Mouse (Mus musculus): Measurements from ENCODE around the gene Tsen54. TPM values are rescaled to one million over a fixed set of nuclear protein-coding genes. Genes with fewer than 3 reads are reported as not detected.
A peak's percentile ranks its signal among the peaks of the same experiment; 100 is the strongest.

Tsen54 gene
- polyA plus RNA-seq, 1 experiment from 2014 or later = 38.1 TPM

GRCm38 (mm10) chr11:115808696-115809310, 5.7 kb upstream of the Tsen54 start:
- no peak for DNase-seq (ENCODE audit: low spot score)
- Histone ChIP-seq H3K4me1 (replicated peaks) (peaks cover 71% of the 10 kb centered on the region), H3K9me3 (no peaks in the 10 kb centered on the region), H3K4me3 (peak overlapping the region; percentile 24; the same call in 1 of the 2 replicates), H3K27ac (peak overlapping the region; percentile 78), H3K36me3 (peaks cover 84% of the 10 kb centered on the region), H3K27me3 (ENCODE audit: insufficient read depth, poor library complexity, severe bottlenecking) (no peaks in the 10 kb centered on the region)
- 76% methylated on average over 10 of the region's 10 CpGs for WGBS

DNA sequence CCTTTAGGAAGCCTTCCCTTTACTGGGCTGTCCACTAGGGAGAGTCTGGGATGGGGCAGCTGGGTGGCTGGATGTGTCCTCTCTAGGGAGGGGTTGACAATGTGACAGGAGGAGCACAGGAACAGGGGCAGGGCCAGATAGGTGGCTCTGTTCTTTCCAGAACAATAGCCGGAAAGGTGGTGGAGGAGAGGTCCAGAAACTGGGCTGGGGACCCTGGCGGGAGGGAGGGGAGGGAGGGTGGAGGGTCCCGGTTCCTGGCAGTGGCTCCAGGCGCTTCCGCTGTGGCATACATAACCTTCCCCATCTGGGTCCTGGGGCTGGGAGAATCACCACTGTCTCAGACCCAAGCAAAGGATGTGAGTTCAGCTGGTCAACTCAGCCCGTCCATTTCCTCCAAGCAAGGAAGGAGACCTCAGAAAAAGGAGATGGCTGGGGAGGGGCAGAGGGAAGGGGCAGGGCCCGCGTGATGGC, 5.2 kb upstream of the Tsen54 start:
- Histone ChIP-seq H3K4me3 (peak overlapping the region; percentile 24; the same call in 1 of the 2 replicates), H3K9me3 (no peaks in the 10 kb centered on the region), H3K27me3 (ENCODE audit: insufficient read depth, poor library complexity, severe bottlenecking) (no peaks in the 10 kb centered on the region), H3K27ac (peak overlapping the region; percentile 78), H3K36me3 (peaks cover 78% of the 10 kb centered on the region), H3K4me1 (replicated peaks) (peaks cover 74% of the 10 kb centered on the region)
- WGBS = 61% methylated on average over 8 of the region's 8 CpGs
- DNase-seq (ENCODE audit: low spot score) = no peak

DNA sequence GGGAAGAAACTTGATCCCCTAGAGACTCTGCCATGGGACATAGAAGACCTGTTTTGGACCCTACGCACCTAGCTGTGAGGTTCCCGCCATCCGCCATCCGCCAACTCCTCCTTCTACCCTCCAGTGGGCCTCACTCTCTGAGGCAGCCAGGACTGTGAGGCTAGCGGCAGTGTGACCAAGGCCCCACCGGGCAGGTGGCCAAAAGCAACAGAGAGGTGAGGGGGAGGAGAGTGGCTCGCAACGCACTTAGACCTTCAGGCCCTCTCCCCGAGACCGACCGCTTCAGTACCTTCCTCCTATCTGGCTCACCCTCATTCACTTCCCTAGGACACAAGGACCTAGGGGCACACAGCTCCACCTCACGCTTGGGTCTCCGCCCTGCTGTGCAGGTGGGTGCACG, 4.1 kb upstream of the Tsen54 start:
- whole genome bisulfite sequencing = 92% methylated on average over 14 of the region's 14 CpGs
- Histone ChIP-seq H3K9me3 (no peaks in the 10 kb centered on the region), H3K27me3 (ENCODE audit: insufficient read depth, poor library complexity, severe bottlenecking) (no peaks in the 10 kb centered on the region), H3K36me3 (peaks cover 68% of the 10 kb centered on the region), H3K4me1 (replicated peaks) (peaks cover 84% of the 10 kb centered on the region), H3K4me3 (peak overlapping the region; percentile 98; the same call in 1 of the 2 replicates), H3K27ac (peak overlapping the region; percentile 64; the same call in 1 of the 2 replicates)
- no peak for DNase-seq (ENCODE audit: low spot score)

DNA sequence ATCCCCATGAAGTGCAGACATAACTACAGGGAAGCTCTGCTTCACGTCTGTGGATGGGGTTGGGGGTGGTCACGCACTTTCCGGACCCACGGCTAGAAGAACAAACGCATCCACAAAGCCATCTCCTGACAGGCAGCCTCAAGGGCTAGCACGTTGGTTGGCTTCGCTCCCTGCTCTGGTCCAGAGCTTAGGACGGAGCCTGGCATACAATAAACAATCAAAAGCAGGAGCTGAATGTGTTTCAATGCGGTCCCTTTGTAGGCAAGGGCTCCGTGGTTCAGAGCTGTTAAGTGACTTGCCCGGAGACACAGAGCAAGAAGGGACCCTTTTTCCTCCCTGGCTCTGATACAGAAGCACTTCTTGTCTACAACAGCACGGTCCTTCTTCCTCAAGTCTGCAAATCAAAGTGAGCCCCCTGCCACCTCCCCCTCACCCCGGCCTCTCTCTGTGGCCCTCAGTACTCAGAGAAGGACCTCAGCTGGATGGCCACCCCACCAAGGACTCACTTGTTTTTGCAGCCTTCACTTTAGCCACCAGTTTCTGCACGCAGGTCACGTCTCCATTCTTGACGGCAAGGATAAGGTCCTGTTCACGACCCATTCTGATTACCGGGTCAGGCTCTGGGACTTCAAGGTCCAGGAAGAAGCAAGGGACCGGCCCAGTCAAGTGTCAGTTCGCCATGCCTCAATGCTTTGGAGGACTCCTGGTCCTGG, 3.0 kb upstream of the Tsen54 start:
- DNase-seq (ENCODE audit: low spot score) = no peak
- no peaks in the 10 kb centered on the region for H3K27me3 ChIP-seq (ENCODE audit: insufficient read depth, poor library complexity, severe bottlenecking)
- 81% methylated on average over 20 of the region's 20 CpGs for WGBS
- no peaks in the 10 kb centered on the region for H3K9me3 ChIP-seq
- peak overlapping the region; percentile 91; the same call in 1 of the 2 replicates for H3K27ac ChIP-seq
- H3K36me3 ChIP-seq = peaks cover 59% of the 10 kb centered on the region
- H3K4me3 ChIP-seq = peak overlapping the region; percentile 98
- peaks cover 88% of the 10 kb centered on the region for H3K4me1 ChIP-seq (replicated peaks)

GRCm38 (mm10) chr11:115812095-115812494, 2.4 kb upstream of the Tsen54 start:
- Histone ChIP-seq H3K36me3 (peaks cover 59% of the 10 kb centered on the region), H3K27me3 (ENCODE audit: insufficient read depth, poor library complexity, severe bottlenecking) (no peaks in the 10 kb centered on the region), H3K9me3 (no peaks in the 10 kb centered on the region), H3K4me3 (peak overlapping the region; percentile 98), H3K4me1 (replicated peaks) (peaks cover 82% of the 10 kb centered on the region), H3K27ac (peak overlapping the region; percentile 91; the same call in 1 of the 2 replicates)
- WGBS = 41% methylated on average over 7 of the region's 7 CpGs
- no peak for DNase-seq (ENCODE audit: low spot score)

DNA sequence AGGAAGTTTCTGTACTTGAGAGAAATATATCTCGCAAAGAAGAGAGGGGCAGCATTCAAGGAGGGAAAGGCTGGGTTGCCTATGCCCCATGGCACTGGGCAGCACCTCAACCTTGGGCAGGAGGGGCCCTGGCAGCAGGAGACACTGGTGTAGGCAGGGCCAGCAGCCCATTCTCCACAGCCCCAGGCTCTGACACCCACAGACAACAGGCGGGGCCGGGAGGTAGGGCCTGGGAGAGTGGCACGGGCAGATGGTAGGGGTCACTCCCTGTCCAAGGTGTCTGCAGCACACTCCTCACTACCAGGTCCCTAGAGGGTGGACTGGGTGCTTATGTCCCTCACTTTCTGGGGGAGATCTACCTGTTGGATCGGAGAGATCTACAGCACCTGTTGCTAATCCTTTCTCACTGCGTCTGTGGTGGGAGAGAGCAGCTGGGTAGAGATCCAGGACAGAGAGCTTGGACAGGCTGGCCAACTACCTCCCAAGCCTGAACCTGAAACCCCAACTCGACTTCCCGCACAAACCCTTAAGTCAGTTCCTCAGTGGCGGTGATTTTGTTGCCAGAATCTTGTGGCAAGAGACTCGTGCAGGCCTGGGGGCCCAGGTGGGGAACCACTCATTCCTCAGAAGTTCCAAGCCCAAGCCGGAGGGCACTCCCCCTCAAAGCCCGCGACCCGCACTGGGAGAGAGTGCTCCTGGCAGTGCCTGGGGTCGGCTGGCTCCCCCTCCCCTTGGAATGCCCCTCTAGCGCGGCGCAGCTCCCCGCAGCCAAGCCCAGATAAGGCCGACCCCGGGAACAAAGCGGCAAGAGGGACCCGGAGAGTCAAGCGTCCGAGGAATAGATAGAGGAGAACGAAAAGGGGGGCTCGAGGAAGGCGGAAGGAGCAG, 1.7 kb upstream of the Tsen54 start:
- peaks cover 76% of the 10 kb centered on the region for H3K4me1 ChIP-seq (replicated peaks)
- H3K9me3 ChIP-seq = no peaks in the 10 kb centered on the region
- WGBS = 3% methylated on average over 28 of the region's 28 CpGs
- no peak for DNase-seq (ENCODE audit: low spot score)
- peaks cover 59% of the 10 kb centered on the region for H3K36me3 ChIP-seq
- no peaks in the 10 kb centered on the region for H3K27me3 ChIP-seq (ENCODE audit: insufficient read depth, poor library complexity, severe bottlenecking)
- peak overlapping the region; percentile 98 for H3K4me3 ChIP-seq
- H3K27ac ChIP-seq = peak overlapping the region; percentile 91

- Histone ChIP-seq H3K4me3 (peak within 1 kb of the TSS; percentile 98), H3K4me1 (replicated peaks) (peaks cover 66% of the 10 kb centered on the region), H3K36me3 (peaks cover 59% of the 10 kb centered on the region), H3K9me3 (no peaks in the 10 kb centered on the region), H3K27ac (peak within 1 kb of the TSS; percentile 91), H3K27me3 (ENCODE audit: insufficient read depth, poor library complexity, severe bottlenecking) (no peaks in the 10 kb centered on the region)
- under 1% methylated on average over 44 of the region's 44 CpGs for WGBS
- DNase-seq (ENCODE audit: low spot score) = peak; percentile 100
These were observed 822 bp upstream of the Tsen54 start, which contains the start of gene Caskin2 for GRCm38 (mm10) chr11:115813507-115814296. Gene Caskin2 (minus strand): TSS chr11:115813639.

- 90% methylated on average over 5 of the region's 5 CpGs for WGBS
- peaks cover 58% of the 10 kb centered on the region for H3K36me3 ChIP-seq
These were observed 2.8 kb downstream of the Tsen54 start for GRCm38 (mm10) chr11:115817331-115817730.

DNA sequence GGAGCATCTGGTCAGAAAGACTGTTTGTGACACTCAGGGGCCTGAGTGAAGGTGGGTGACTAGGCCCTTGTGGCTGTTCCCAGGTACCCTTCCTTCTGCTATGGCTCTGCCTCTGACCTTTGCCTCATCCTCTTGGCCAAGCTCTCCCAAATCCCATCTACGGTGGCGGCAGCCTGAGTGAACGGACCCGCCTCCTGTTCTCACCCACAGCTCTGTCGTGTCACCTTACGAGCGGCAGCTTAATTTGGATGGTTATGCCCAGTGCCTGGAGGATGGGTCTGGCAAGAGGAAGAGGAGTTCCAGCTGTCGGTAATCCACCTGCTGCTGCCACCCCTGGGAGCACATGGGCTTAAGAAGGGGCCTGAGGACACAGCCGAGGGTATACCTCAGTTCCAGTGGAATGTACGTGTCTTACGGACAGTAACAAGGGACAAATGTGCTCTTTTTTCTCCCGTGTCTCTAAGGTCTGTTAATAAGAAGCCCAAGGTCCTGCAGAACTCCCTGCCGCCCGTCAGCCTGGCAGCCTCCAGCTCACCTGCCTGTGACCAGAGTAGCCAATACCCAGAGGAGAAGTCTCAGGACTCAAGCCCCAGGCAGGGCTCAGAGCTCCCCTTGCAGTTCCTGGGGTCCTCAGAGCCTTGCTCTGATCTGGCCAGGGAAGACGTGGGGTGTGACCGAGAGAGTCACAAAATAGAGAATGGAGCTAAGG, 5.5 kb downstream of the Tsen54 start:
- H3K9me3 ChIP-seq = no peaks in the 10 kb centered on the region
- H3K27me3 ChIP-seq (ENCODE audit: insufficient read depth, poor library complexity, severe bottlenecking) = peaks cover 35% of the 10 kb centered on the region
- H3K4me1 ChIP-seq (replicated peaks) = peaks cover 32% of the 10 kb centered on the region
- no peak for DNase-seq (ENCODE audit: low spot score)
- no peak overlapping the region for H3K4me3 ChIP-seq
- peaks cover 65% of the 10 kb centered on the region for H3K36me3 ChIP-seq
- H3K27ac ChIP-seq = no peak overlapping the region
- WGBS = 89% methylated on average over 16 of the region's 16 CpGs

More at GRCm38 (mm10) chr11:115817331-115817730, 2.8 kb downstream of the Tsen54 start:
- peaks cover 8% of the 10 kb centered on the region for H3K27me3 ChIP-seq (ENCODE audit: insufficient read depth, poor library complexity, severe bottlenecking)
- H3K27ac ChIP-seq = no peak overlapping the region
- peaks cover 30% of the 10 kb centered on the region for H3K4me1 ChIP-seq (replicated peaks)
- no peak overlapping the region for H3K4me3 ChIP-seq
- H3K9me3 ChIP-seq = no peaks in the 10 kb centered on the region
- DNase-seq (ENCODE audit: low spot score) = no peak

DNA sequence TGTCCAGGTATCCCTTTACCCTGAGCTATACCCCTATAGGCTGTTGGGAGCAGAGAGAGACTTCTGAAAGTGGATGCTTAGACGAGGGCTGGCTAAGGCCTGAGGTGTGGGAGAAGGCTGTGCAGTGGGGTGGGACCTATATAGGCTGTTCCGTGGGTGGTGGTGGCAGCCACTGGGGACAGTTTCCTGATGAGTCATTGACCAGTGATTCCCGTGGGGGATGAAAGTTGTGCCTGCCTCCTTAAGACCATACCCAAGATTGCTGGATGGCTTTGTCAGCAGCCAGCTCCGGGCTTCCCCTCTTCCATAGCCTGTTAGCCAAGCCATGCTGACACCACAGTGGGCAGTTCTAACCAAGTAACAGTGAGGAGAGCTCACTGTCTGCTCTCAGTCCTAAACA, 6.5 kb downstream of the Tsen54 start:
- Histone ChIP-seq H3K27ac (no peak overlapping the region), H3K9me3 (no peaks in the 10 kb centered on the region), H3K27me3 (ENCODE audit: insufficient read depth, poor library complexity, severe bottlenecking) (peaks cover 45% of the 10 kb centered on the region), H3K4me3 (no peak overlapping the region), H3K4me1 (replicated peaks) (peaks cover 22% of the 10 kb centered on the region), H3K36me3 (peaks cover 65% of the 10 kb centered on the region)
- WGBS = 79% methylated on average over 4 of the region's 4 CpGs
- DNase-seq (ENCODE audit: low spot score) = no peak
